ENCODE assay signal across 22 mouse cellular contexts in genomic region chr6:51820853-51821252, GRCm38 (mm10).
DNase-seq lines count a peak whose midpoint lies in the region; ATAC-seq and TF ChIP-seq lines count a peak whose summit lies in the region.
"Had no signal": no experiment of that assay in that cellular context is flagged by ENCODE, and none has a peak within 500 bp of the region (broad histone marks: within the 10 kb centered on the region; RNA-seq: fewer than 3 reads in every experiment).

No protein-coding gene starts in this region.

- TF ChIP-seq POLR2A in kidney, adult 2 months (IDR thresholded peaks at IDR 0.05; ENCODE audit: low read depth, low read length) = no peak

- intact Hi-C loops in heart, postnatal 10 days (cut with DNase I) = no loop called here

- DNase-seq in kidney, adult 2 months = peak; percentile 81
- no peak for DNase-seq in kidney, postnatal 4 days
- peak; percentile 48 for DNase-seq in kidney, postnatal 14 days
- no peak for DNase-seq in left cerebral cortex, adult 18-20 months (ENCODE audit: low spot score in 2 of 2)
- DNase-seq in heart, postnatal 10 days = no peak
- DNase-seq: adrenal gland, adult 8-10 months; adrenal gland, postnatal 36 days; B cell, adult 2 months; embryo, embryonic 11 days; gastrocnemius, adult 2 months; gastrocnemius, postnatal 36 days; heart, adult 11 months; heart, postnatal 4 days had no signal

- H3K27me3 ChIP-seq in kidney, adult 2 months (replicated peaks; ENCODE audit: control insufficient read depth, insufficient read depth, low read length) = no peaks in the 10 kb centered on the region
- H3K27me3 ChIP-seq: embryonic facial prominence, embryonic 15.5 days; heart, embryonic 13.5 days; hindbrain, embryonic 13.5 days had no signal

- peak; percentile 60; the same call in 1 of the 2 replicates for ATAC-seq in common myeloid progenitor, adult 5-6 weeks (replicated peaks; ENCODE audit: low read depth, poor library complexity, severe bottlenecking)
- ATAC-seq: CD4-positive, CD25-positive, alpha-beta regulatory T cell, adult 4 months; forebrain, embryonic 14.5 days had no signal

- H3K4me3 ChIP-seq in kidney, adult 2 months (ENCODE audit: insufficient read depth, low read depth, low read length) = no peak overlapping the region
- H3K4me3 ChIP-seq: embryonic facial prominence, embryonic 15.5 days; erythroblast, embryonic 14.5 days; forebrain, embryonic 10.5 days; gastrocnemius, adult 2 months; heart, embryonic 13.5 days; hindbrain, embryonic 13.5 days had no signal

- no peak for TF ChIP-seq CTCF in kidney, adult 2 months (conservative IDR thresholded peaks at IDR 0.05; ENCODE audit: insufficient read depth, insufficient read length, low read depth, low read length)

- H3K4me1 ChIP-seq in kidney, adult 2 months (ENCODE audit: control insufficient read depth, insufficient read depth, low read length) = no peaks in the 10 kb centered on the region
- H3K4me1 ChIP-seq: embryonic facial prominence, embryonic 15.5 days; heart, embryonic 13.5 days had no signal

- H3K27ac ChIP-seq in kidney, adult 2 months (ENCODE audit: insufficient read depth, low read depth, low read length) = no peak overlapping the region
- H3K27ac ChIP-seq: embryonic facial prominence, embryonic 15.5 days; forebrain, embryonic 10.5 days; gastrocnemius, adult 2 months; heart, embryonic 13.5 days; hindbrain, embryonic 13.5 days had no signal

- 44% methylated on average over 5 of the region's 5 CpGs for WGBS in kidney, adult 2 months

- no peaks in the 10 kb centered on the region for H3K36me3 ChIP-seq in kidney, adult 2 months (ENCODE audit: control insufficient read depth, insufficient read depth, low read length)
- H3K36me3 ChIP-seq: embryonic facial prominence, embryonic 15.5 days; forebrain, embryonic 10.5 days; G1E; heart, embryonic 13.5 days; hindbrain, embryonic 13.5 days had no signal

Comparison
In these comparisons a context has a peak if more than half of its experiments do, and no peak if none do; other contexts are left out.
1. DNase-seq: peak in kidney, adult 2 months (single experiment) and kidney, postnatal 14 days (single experiment); none in kidney, postnatal 4 days (0 of 2), left cerebral cortex, adult 18-20 months (0 of 2) and heart, postnatal 10 days (0 of 2).